Mouse (Mus musculus): ENCODE data around the gene Krt34.

The Krt34 gene

GRCm38 (mm10) chr11:99999091-99999490 is 42.3 kb downstream of the Krt34 start:
- no peak for DNase-seq (ENCODE audit: low spot score)

GRCm38 (mm10) chr11:99994384-99994661 is 47.0 kb downstream of the Krt34 start:
- DNase-seq (ENCODE audit: low spot score): no peak

- no peak for DNase-seq (ENCODE audit: low spot score)
Observed at GRCm38 (mm10) chr11:99993620-99994383, 47.6 kb downstream of the Krt34 start, which contains the start of gene Krtap17-1. Gene Krtap17-1, minus strand, starts transcription at chr11:99993994.

GRCm38 (mm10) chr11:99990571-99990970 is 50.8 kb downstream of the Krt34 start:
- DNase-seq (ENCODE audit: low spot score): no peak

- no peak for DNase-seq (ENCODE audit: low spot score)
Observed at GRCm38 (mm10) chr11:99989881-99990405, 51.4 kb downstream of the Krt34 start.

GRCm38 (mm10) chr11:99988530-99988929 is 52.8 kb downstream of the Krt34 start:
- no peak for DNase-seq (ENCODE audit: low spot score)
